Mouse (Mus musculus) B cell, adult (primary cell): ENCODE results near the gene 4930544D05Rik. TPM values are rescaled to one million over a fixed set of nuclear protein-coding genes. Genes with fewer than 3 reads are reported as not detected.

ENCODE experiments used
- total RNA-seq: library from RNA; stranded (reverse); gene quantifications from 4 replicates; pipeline ENCODE4 v1.2.4, GENCODE M21; 2023; ENCODE audit not compliant: inconsistent age

The 4930544D05Rik gene
- total RNA-seq, result 1.6 TPM in 1 of 4 replicates, not detected in the others

GRCm38 (mm10) chr11:70615516-70616093 lies at the start of gene 4930544D05Rik:
TSS of gene 4930544D05Rik (plus strand) at chr11:70615848.

GRCm38 (mm10) chr11:70619101-70619500 lies 3.5 kb downstream of the 4930544D05Rik start, which contains the start of gene Chrne:
TSS of gene Chrne (minus strand) at chr11:70619216.

DNA sequence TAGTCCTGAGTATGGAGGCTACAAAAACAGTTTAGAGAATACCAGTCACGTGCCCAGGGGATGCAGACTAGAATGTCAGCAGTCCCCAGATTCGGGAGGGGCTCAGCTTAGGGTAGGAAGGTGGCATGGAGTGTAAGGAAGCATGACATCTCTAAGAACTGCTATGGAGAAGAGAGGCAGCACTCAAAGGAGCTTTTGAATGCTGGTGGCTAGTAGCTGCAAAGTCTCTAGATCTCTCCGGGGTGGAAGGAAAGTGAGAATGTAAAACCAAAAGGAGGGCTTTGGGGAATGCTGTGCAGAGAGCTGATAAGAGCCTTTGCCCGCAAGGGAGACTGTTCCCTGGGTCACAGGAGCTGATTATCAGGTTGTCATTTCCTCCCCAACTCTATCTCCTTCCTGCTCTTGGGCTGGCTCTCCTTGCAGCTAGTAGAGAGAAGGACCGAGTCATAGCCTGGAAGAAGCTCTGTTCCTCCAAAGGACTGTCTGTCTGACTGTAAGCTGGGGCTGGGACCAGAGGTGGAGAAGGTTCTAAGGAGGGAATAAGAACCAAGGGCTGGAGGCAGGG lies 23.1 kb downstream of the 4930544D05Rik start, which contains the start of gene Gp1ba:
Gene Gp1ba (plus strand): TSS at position 409 of the 565 bp plus-strand sequence.

DNA sequence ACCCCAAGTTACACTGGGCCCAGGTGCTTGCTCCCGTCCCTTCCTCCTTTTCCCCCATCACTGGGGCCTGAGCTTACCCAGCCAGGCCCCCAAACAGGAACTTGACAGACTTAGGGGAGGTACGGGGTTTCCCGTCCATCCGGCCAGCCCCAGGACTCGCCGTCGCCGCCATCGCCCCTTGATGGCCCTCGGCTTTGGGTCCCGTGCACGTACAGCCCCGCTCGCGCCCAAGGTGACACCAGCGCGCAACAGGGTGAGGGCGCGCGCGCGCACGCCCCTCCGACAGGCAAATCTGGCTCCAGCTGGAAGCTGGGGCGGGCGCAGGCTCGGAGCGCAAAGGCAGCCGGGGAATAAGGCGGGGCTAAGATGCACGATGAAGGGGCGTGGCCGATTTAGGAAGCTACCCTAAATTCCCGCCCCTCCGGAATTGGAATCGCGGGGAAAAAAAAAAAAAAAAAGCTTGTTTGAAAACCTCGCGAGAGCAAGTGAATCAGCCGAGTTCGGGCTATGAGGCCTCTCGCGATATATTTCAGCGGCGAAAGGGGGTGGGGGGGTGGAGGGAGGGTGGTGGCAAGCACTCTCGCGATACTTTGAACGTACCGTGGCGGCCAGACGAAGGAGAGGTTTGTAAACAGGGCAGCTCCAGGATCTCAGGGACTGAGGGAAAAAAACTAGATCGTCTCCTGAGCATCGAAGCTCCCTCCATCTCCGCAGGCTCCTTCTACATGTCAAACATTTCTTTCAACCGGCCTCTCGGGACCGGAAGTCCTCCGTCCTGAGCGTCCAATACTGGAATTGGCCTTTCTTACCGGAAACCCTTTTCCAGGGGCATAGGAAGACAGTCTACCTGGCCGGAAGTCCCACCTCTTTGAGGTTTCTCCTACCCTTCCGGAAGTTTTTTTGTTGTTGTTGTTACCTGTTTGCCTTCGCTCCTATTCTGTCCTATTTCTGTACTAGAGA lies 31.3 kb downstream of the 4930544D05Rik start, which contains the start of the genes Rnf167 and Slc25a11:
Gene Rnf167 (plus strand): TSS at position 545 of the 960 bp plus-strand sequence.
Gene Slc25a11 (minus strand): TSS at position 789 of the 960 bp plus-strand sequence.

GRCm38 (mm10) chr11:70654198-70654922 lies 38.7 kb downstream of the 4930544D05Rik start, which contains the start of gene Pfn1:
TSS of gene Pfn1 (minus strand) at chr11:70654644.

GRCm38 (mm10) chr11:70656964-70657363 lies 41.3 kb downstream of the 4930544D05Rik start, which contains the start of gene Eno3:
TSS of gene Eno3 (plus strand) at chr11:70657202.

Other genes with a start within 250 kb of the 4930544D05Rik start
- gene Pelp1, start 205.8 kb upstream of the 4930544D05Rik start, total RNA-seq, result 26.4 to 29.9 TPM (median 28.0 TPM) in 4 replicates
- gene Arrb2, start 183.2 kb upstream of the 4930544D05Rik start, total RNA-seq, result 93.3 to 103 TPM (median 98.7 TPM) in 4 replicates
- 39.8 to 46.9 TPM (median 43.4 TPM) in 4 replicates for gene Med11, start 163.9 kb upstream of the 4930544D05Rik start, total RNA-seq
- gene Zmynd15, start 156.4 kb upstream of the 4930544D05Rik start, total RNA-seq, result 1.3 to 2.1 TPM (median 1.4 TPM) in 4 replicates
- gene Cxcl16, start 155.9 kb upstream of the 4930544D05Rik start, total RNA-seq, result 6.6 to 9.3 TPM (median 7.2 TPM) in 4 replicates
- gene Tm4sf5, start 110.6 kb upstream of the 4930544D05Rik start, total RNA-seq, result not detected in 4 replicates
- not detected in 4 replicates for gene Vmo1, start 101.2 kb upstream of the 4930544D05Rik start, total RNA-seq
- gene Gltpd2, start 96.7 kb upstream of the 4930544D05Rik start, total RNA-seq, result not detected in 4 replicates
- 124 to 141 TPM (median 128 TPM) in 4 replicates for gene Psmb6, start 90.5 kb upstream of the 4930544D05Rik start, total RNA-seq
- gene Gm40193, start 82.9 kb upstream of the 4930544D05Rik start, total RNA-seq, result not detected in 4 replicates
- gene Pld2, start 75.8 kb upstream of the 4930544D05Rik start, total RNA-seq, result 3.3 to 6.4 TPM (median 4.5 TPM) in 4 replicates
- 79.8 to 99.2 TPM (median 86.0 TPM) in 4 replicates for gene Mink1, start 53.0 kb upstream of the 4930544D05Rik start, total RNA-seq
- gene Chrne, start 3.4 kb downstream of the 4930544D05Rik start, total RNA-seq, result 1.1 to 1.2 TPM in 2 of 4 replicates, not detected in the others
- 0.29 TPM in 1 of 4 replicates, not detected in the others for gene Gp1ba, start 23.3 kb downstream of the 4930544D05Rik start, total RNA-seq
- 206 to 218 TPM (median 207 TPM) in 4 replicates for gene Rnf167, start 31.4 kb downstream of the 4930544D05Rik start, total RNA-seq
- gene Slc25a11, start 31.6 kb downstream of the 4930544D05Rik start, total RNA-seq, result 74.1 to 86.5 TPM (median 81.8 TPM) in 4 replicates
- 1,394 to 1,549 TPM (median 1,435 TPM) in 4 replicates for gene Pfn1, start 38.8 kb downstream of the 4930544D05Rik start, total RNA-seq
- gene Eno3, start 41.4 kb downstream of the 4930544D05Rik start, total RNA-seq, result 30.9 to 40.5 TPM (median 35.3 TPM) in 4 replicates
- 37.7 to 45.8 TPM (median 44.0 TPM) in 4 replicates for gene Spag7, start 53.6 kb downstream of the 4930544D05Rik start, total RNA-seq
- gene Camta2, start 72.3 kb downstream of the 4930544D05Rik start, total RNA-seq, result 57.0 to 68.2 TPM (median 65.4 TPM) in 4 replicates
- gene Inca1, start 84.3 kb downstream of the 4930544D05Rik start, total RNA-seq, result 0.71 to 4.0 TPM (median 2.1 TPM) in 4 replicates
- 30.9 to 35.3 TPM (median 32.4 TPM) in 4 replicates for gene Kif1c, start 84.7 kb downstream of the 4930544D05Rik start, total RNA-seq
- 2.1 to 2.6 TPM (median 2.4 TPM) in 4 replicates for gene Zfp3, start 148.4 kb downstream of the 4930544D05Rik start, total RNA-seq
- gene Scimp, start 196.7 kb downstream of the 4930544D05Rik start, total RNA-seq, result 20.5 to 28.8 TPM (median 24.4 TPM) in 4 replicates
- gene Rabep1, start 228.9 kb downstream of the 4930544D05Rik start, total RNA-seq, result 52.7 to 57.4 TPM (median 54.9 TPM) in 4 replicates